Mouse (Mus musculus): ENCODE results near the gene Sgms1. TPM values are rescaled to one million over a fixed set of nuclear protein-coding genes. Genes with fewer than 3 reads are reported as not detected.

Gene Sgms1
- polyA plus RNA-seq, 1 experiment from 2014 or later: 13.8 TPM

DNA sequence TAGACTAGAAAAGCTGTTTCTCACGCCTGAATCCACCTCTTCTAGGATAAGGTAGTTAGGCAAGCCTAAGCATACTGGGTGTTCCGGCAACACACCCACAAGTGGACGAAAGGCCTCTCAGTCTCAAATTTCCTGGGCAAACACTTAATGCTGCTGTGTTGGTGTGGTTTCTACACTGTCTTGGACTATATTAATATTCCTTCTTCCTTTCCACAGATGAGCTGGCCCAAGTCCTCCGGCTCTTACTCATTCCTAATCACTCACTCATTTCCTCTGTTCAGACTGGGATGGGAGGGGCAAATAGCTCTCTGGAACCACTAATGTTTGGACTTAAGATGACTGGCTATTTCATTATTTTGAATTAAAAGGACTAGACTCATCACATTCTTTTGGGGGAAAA, 84.6 kb downstream of the Sgms1 start:
- Histone ChIP-seq H3K27ac (replicated peaks; ENCODE audit: low read depth, low read length) (no peak overlapping the region), H3K36me3 (ENCODE audit: control insufficient read depth, insufficient read depth, low read length) (no peaks in the 10 kb centered on the region), H3K9me3 (ENCODE audit: control insufficient read depth, low read length) (no peaks in the 10 kb centered on the region), H3K27me3 (ENCODE audit: control insufficient read depth, insufficient read depth, low read length) (no peaks in the 10 kb centered on the region), H3K9ac (replicated peaks; ENCODE audit: low read length) (no peak overlapping the region), H3K4me3 (replicated peaks; ENCODE audit: low read depth, low read length) (no peak overlapping the region), H3K4me2 (ENCODE audit: low read length) (no peak overlapping the region), H3K4me1 (ENCODE audit: control insufficient read depth, insufficient read depth, low read length) (no peaks in the 10 kb centered on the region)
- 44% methylated on average over 4 of the region's 4 CpGs for WGBS
- ATAC-seq (ENCODE audit: low FRiP score, low TSS enrichment): no peak
- DNase-seq: no peak

DNA sequence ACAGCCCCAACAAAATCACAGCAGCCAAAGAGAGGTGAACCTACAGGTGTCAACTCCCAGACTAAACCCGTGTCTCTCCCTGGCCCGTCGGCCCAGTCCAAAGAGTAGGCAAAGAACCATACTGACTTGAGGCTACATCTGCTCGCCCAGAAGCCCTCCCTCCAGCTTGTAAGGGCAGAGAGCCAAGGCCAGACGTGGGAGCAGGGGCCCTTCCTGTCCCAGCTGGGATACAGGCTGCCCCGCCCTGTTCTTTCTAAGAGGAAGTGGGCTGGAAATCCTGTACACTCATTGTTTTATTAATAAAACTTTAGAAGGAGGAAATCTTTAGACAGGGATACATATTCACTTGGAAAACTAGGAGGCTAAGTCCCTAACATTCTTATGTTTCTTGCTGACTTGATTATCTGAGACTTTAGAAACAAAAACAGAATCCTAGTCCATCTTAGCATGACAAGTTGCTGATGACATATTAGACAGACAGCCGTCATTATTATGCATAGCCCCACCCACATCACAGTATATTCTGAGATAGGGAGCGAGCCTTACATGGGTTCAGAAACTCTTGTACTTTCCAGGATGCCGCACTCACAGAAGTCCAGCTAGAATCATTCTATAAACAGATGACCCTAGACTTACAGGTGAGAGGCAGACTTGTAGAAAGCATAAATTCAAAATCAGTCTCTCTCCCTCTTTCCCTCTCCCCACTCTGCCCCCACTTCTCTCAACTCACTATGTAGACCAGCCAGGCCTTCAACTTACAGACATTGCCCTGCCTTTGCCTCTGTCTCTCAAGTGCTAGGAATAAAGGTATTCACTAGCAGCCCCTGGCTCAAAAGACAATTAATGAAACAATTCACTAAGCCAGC, 85.3 kb downstream of the Sgms1 start:
- no peak for ATAC-seq (ENCODE audit: low FRiP score, low TSS enrichment)
- H3K27ac ChIP-seq (replicated peaks; ENCODE audit: low read depth, low read length): no peak overlapping the region
- 81% methylated on average over 9 of the region's 9 CpGs for WGBS
- no peaks in the 10 kb centered on the region for H3K4me1 ChIP-seq (ENCODE audit: control insufficient read depth, insufficient read depth, low read length)
- no peak overlapping the region for H3K4me3 ChIP-seq (replicated peaks; ENCODE audit: low read depth, low read length)
- no peak overlapping the region for H3K9ac ChIP-seq (replicated peaks; ENCODE audit: low read length)
- no peaks in the 10 kb centered on the region for H3K27me3 ChIP-seq (ENCODE audit: control insufficient read depth, insufficient read depth, low read length)
- H3K9me3 ChIP-seq (ENCODE audit: control insufficient read depth, low read length): no peaks in the 10 kb centered on the region
- no peak for DNase-seq
- H3K36me3 ChIP-seq (ENCODE audit: control insufficient read depth, insufficient read depth, low read length): no peaks in the 10 kb centered on the region
- H3K4me2 ChIP-seq (ENCODE audit: low read length): no peak overlapping the region

DNA sequence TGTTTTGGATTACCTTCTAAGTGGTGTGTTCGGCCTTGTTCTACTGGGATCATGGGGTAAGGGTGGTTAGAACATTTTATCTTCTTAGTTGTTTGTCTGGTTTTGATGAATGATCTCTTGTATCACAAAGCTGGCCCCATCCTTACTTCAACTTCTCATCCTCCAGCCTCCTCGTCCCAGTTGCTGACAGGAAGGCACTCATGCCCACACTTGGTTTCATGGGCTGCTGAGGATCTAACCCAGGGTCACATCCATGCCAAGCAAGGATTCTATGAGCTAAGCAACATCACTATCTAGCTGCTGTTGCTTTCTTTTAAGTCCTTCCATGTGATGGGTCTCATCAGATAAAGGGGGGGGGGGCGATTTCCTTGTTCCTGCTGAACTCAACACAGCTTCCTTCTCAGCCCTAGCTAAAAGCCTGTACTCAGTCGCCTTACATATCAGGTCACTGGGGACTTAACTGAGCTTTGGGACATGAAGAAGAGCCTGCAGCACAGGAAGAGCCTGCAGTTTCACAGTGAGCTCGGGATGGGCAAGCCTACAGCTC, 86.6 kb downstream of the Sgms1 start:
- Histone ChIP-seq H3K36me3 (ENCODE audit: control insufficient read depth, insufficient read depth, low read length) (no peaks in the 10 kb centered on the region), H3K9me3 (ENCODE audit: control insufficient read depth, low read length) (no peaks in the 10 kb centered on the region), H3K4me3 (replicated peaks; ENCODE audit: low read depth, low read length) (no peak overlapping the region), H3K27ac (replicated peaks; ENCODE audit: low read depth, low read length) (no peak overlapping the region), H3K9ac (replicated peaks; ENCODE audit: low read length) (no peak overlapping the region), H3K27me3 (ENCODE audit: control insufficient read depth, insufficient read depth, low read length) (no peaks in the 10 kb centered on the region), H3K4me1 (ENCODE audit: control insufficient read depth, insufficient read depth, low read length) (no peaks in the 10 kb centered on the region), H3K4me2 (ENCODE audit: low read length) (no peak overlapping the region)
- WGBS: 87% methylated on average over 5 of the region's 5 CpGs
- ATAC-seq (ENCODE audit: low FRiP score, low TSS enrichment) (no peak), DNase-seq (no peak)

DNA sequence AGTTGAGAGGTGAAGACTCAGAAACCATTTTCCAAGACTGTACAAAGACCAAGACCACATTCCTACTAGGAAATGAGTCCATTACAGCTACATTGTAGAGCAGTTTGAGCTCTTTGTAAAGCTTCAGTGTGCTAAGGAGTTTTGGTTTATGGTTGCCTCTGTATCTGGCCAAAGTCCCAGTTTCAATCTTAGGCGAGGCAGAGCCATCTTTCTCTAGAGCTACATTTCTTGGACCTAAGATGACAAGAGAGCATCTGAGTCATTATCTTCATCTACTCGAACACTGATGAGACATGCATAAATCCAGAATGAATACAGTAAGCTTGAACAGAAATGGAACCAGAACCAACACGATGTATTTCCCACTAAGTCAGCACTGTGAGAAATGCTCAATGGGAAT, 87.9 kb downstream of the Sgms1 start:
- H3K4me1 ChIP-seq (ENCODE audit: control insufficient read depth, insufficient read depth, low read length): no peaks in the 10 kb centered on the region
- DNase-seq (no peak), ATAC-seq (ENCODE audit: low FRiP score, low TSS enrichment) (no peak)
- H3K27ac ChIP-seq (replicated peaks; ENCODE audit: low read depth, low read length): no peak overlapping the region
- H3K4me2 ChIP-seq (ENCODE audit: low read length): no peak overlapping the region
- H3K4me3 ChIP-seq (replicated peaks; ENCODE audit: low read depth, low read length): no peak overlapping the region
- no peaks in the 10 kb centered on the region for H3K27me3 ChIP-seq (ENCODE audit: control insufficient read depth, insufficient read depth, low read length)
- no peak overlapping the region for H3K9ac ChIP-seq (replicated peaks; ENCODE audit: low read length)
- no peaks in the 10 kb centered on the region for H3K9me3 ChIP-seq (ENCODE audit: control insufficient read depth, low read length)
- 95% methylated on average over 3 of the region's 3 CpGs for WGBS
- no peaks in the 10 kb centered on the region for H3K36me3 ChIP-seq (ENCODE audit: control insufficient read depth, insufficient read depth, low read length)

DNA sequence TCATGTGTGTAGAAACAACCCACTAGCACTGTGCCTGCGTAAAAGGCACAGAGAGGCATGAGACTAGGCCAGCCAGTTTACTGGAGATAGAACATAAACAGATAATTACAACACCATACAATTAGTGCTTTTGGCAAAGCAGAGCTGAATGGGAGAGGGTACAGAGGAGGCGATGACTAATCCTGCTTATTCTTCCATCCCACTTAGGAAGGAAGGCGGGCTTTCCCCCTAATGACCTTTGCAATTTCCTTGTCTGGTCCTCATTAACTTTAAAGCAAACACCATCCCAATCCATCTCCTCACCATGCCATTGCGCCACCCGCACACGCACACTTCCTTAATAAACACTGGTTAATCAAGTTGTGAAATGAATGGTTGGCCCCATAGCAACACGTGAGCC, 91.3 kb downstream of the Sgms1 start:
- ATAC-seq (ENCODE audit: low FRiP score, low TSS enrichment) (no peak), DNase-seq (no peak)
- no peak overlapping the region for H3K4me2 ChIP-seq (ENCODE audit: low read length)
- no peaks in the 10 kb centered on the region for H3K27me3 ChIP-seq (ENCODE audit: control insufficient read depth, insufficient read depth, low read length)
- no peak overlapping the region for H3K27ac ChIP-seq (replicated peaks; ENCODE audit: low read depth, low read length)
- H3K9me3 ChIP-seq (ENCODE audit: control insufficient read depth, low read length): no peaks in the 10 kb centered on the region
- WGBS: 89% methylated on average over 7 of the region's 7 CpGs
- no peak overlapping the region for H3K9ac ChIP-seq (replicated peaks; ENCODE audit: low read length)
- no peaks in the 10 kb centered on the region for H3K4me1 ChIP-seq (ENCODE audit: control insufficient read depth, insufficient read depth, low read length)
- H3K4me3 ChIP-seq (replicated peaks; ENCODE audit: low read depth, low read length): no peak overlapping the region
- no peaks in the 10 kb centered on the region for H3K36me3 ChIP-seq (ENCODE audit: control insufficient read depth, insufficient read depth, low read length)

DNA sequence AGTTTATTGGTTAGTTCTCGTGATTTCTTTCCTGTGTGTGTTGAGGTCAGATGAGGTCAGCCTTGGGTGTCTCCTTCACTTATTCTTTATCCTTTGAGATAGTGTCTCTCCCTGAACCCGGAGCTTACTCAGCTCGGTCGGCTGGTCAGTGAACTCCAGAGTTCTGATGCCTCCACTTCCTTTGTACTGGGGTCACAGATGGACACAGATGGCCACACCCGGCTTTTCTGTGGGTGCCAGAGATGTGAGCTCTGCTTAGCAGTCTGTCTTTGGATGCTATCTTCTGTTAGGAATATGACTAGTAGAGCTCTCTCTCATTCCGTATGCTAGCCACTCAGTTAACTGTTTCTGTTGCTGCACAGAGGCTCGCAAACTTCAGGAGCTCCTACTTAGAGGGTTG, 92.7 kb downstream of the Sgms1 start:
- 88% methylated on average over 7 of the region's 7 CpGs for WGBS
- no peak overlapping the region for H3K4me2 ChIP-seq (ENCODE audit: low read length)
- H3K36me3 ChIP-seq (ENCODE audit: control insufficient read depth, insufficient read depth, low read length): no peaks in the 10 kb centered on the region

DNA sequence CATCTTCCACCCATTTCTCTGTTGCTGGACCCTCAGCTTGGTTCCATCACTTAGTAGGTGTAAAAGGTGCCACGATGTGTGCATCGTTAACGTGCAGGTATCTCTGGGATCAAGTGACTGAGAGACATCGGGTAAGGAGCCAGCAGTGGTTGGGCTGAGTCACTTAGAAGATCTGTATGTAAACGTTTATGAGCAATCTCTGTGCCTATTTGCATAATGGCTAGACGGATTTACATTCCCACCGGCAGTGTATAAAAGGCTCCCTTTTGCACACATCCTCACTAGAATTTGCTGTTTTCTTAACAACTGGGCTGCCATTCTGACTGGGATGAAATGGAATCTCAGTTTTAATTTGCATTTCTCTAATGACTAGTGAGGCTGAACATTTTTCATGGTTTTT, 93.9 kb downstream of the Sgms1 start:
- Histone ChIP-seq H3K27me3 (ENCODE audit: control insufficient read depth, insufficient read depth, low read length) (no peaks in the 10 kb centered on the region), H3K4me1 (ENCODE audit: control insufficient read depth, insufficient read depth, low read length) (no peaks in the 10 kb centered on the region), H3K9me3 (ENCODE audit: control insufficient read depth, low read length) (no peaks in the 10 kb centered on the region), H3K9ac (replicated peaks; ENCODE audit: low read length) (no peak overlapping the region), H3K4me2 (ENCODE audit: low read length) (no peak overlapping the region), H3K4me3 (replicated peaks; ENCODE audit: low read depth, low read length) (no peak overlapping the region), H3K27ac (replicated peaks; ENCODE audit: low read depth, low read length) (no peak overlapping the region), H3K36me3 (ENCODE audit: control insufficient read depth, insufficient read depth, low read length) (no peaks in the 10 kb centered on the region)
- DNase-seq (peak; percentile 21), ATAC-seq (ENCODE audit: low FRiP score, low TSS enrichment) (no peak)
- WGBS: 62% methylated on average over 7 of the region's 7 CpGs

More for the DNA sequence above, 92.7 kb downstream of the Sgms1 start:
- Histone ChIP-seq H3K9ac (replicated peaks; ENCODE audit: low read length) (no peak overlapping the region), H3K4me1 (ENCODE audit: control insufficient read depth, insufficient read depth, low read length) (no peaks in the 10 kb centered on the region), H3K27me3 (ENCODE audit: control insufficient read depth, insufficient read depth, low read length) (no peaks in the 10 kb centered on the region), H3K4me3 (replicated peaks; ENCODE audit: low read depth, low read length) (no peak overlapping the region), H3K9me3 (ENCODE audit: control insufficient read depth, low read length) (no peaks in the 10 kb centered on the region), H3K27ac (replicated peaks; ENCODE audit: low read depth, low read length) (no peak overlapping the region)
- no peak for ATAC-seq (ENCODE audit: low FRiP score, low TSS enrichment)
- no peak for DNase-seq

DNA sequence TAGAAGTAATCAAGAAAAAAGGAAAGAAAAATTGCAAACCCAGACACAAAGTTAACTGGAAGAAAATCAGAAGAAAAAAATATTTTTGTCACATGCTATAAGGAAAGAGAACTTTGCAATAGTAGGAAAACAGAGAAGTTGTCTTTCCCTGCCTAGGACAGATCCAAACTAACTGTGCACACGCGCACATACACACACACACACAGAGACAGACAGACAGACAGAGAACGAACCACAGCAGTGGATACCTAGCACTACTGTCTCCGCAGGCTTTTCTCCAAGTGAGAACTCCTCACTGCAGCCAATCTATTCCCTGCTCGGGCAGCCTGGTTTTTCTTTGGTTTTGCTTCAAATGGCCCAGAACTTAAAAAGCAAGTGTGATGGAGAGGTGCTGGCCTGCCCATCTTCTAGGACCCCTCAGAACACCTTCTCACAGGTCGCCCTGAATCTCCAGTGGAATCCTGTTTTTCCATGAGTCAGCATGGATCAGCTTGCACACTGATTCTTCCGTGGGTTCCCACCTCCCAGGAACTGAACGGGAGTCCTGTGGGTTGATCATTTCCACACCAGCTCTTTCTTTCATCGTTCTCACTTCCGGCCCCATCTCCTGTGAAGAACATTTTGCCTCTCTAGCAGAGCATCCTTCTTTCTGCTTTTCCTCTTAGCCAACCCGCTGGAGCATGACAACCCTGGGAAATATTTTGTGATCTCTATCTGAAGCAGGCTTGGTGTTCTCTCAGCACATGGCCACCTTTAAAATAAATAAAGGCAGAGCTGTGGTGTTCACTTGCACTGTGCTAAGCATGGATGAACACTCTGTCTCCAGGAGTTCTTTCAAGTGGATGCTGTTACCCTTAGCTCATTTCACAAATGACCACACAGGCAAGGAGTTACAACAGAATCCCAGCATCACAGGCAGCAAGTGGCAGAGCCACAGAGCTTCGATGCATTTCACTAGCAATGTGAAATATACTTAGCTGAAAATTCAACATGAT, 96.4 kb downstream of the Sgms1 start:
- Histone ChIP-seq H3K4me1 (ENCODE audit: control insufficient read depth, insufficient read depth, low read length) (no peaks in the 10 kb centered on the region), H3K27me3 (ENCODE audit: control insufficient read depth, insufficient read depth, low read length) (no peaks in the 10 kb centered on the region), H3K27ac (replicated peaks; ENCODE audit: low read depth, low read length) (no peak overlapping the region), H3K9ac (replicated peaks; ENCODE audit: low read length) (no peak overlapping the region), H3K4me2 (ENCODE audit: low read length) (no peak overlapping the region), H3K9me3 (ENCODE audit: control insufficient read depth, low read length) (no peaks in the 10 kb centered on the region), H3K4me3 (replicated peaks; ENCODE audit: low read depth, low read length) (no peak overlapping the region), H3K36me3 (ENCODE audit: control insufficient read depth, insufficient read depth, low read length) (no peaks in the 10 kb centered on the region)
- ATAC-seq (ENCODE audit: low FRiP score, low TSS enrichment) (no peak), DNase-seq (no peak)
- WGBS: 80% methylated on average over 12 of the region's 12 CpGs

Data from midbrain, embryonic 14.5 days (tissue).